Mouse (Mus musculus) olfactory bulb, adult 2 months (tissue): ENCODE measurements around the gene Cort.

Source experiments
- CTCF ChIP-seq: fragments of 200-500 bp; IDR thresholded peaks from 2 replicates; pipeline ENCODE4 v1.5.1; 2012; ENCODE audit warnings: low read depth, mild to moderate bottlenecking, low read length, moderate library complexity; ENCODE audit not compliant: insufficient read depth
- POLR2A ChIP-seq: fragments of 200-500 bp; IDR thresholded peaks from 2 replicates; pipeline ENCODE4 v1.6.1; 2012; ENCODE audit warnings: mild to moderate bottlenecking, low read depth, low read length, moderate library complexity; ENCODE audit not compliant: insufficient read depth

GRCm38 (mm10) chr4:149149611-149150010 is 23.0 kb upstream of the Cort start:
- TF ChIP-seq POLR2A (no peak), CTCF (no peak)
